Mouse (Mus musculus): Measurements from ENCODE around the gene Golga5. TPM values are rescaled to one million over a fixed set of nuclear protein-coding genes. Genes with fewer than 3 reads are reported as not detected.
A peak's percentile ranks its signal among the peaks of the same experiment; 100 is the strongest.
"Not testable (repeated sequence)": the region's sequence is repeated elsewhere in the genome, so short reads cannot be mapped to it uniquely, and the experiment has no call there.

The Golga5 gene
- polyA plus RNA-seq, 3 experiments from 2014 or later, result 24.8 to 26.8 (median 25.1) TPM

GRCm38 (mm10) chr12:102450437-102450836, 18.5 kb upstream of the Golga5 start:
- no peak for ATAC-seq

GRCm38 (mm10) chr12:102451126-102451851, 17.6 kb upstream of the Golga5 start:
- ATAC-seq, result peak; percentile 65

- ATAC-seq, result no peak
Observed at GRCm38 (mm10) chr12:102453581-102453980, 15.4 kb upstream of the Golga5 start.

- peak; percentile 80 for ATAC-seq
Observed at GRCm38 (mm10) chr12:102456467-102457193, 12.3 kb upstream of the Golga5 start.

- ATAC-seq, result no peak
Observed at GRCm38 (mm10) chr12:102460014-102460413, 8.9 kb upstream of the Golga5 start.

GRCm38 (mm10) chr12:102461177-102461576, 7.8 kb upstream of the Golga5 start:
- ATAC-seq, result peak; percentile 45

GRCm38 (mm10) chr12:102464650-102465049, 4.3 kb upstream of the Golga5 start:
- ATAC-seq, result no peak

GRCm38 (mm10) chr12:102468136-102468535, 799 bp upstream of the Golga5 start:
- no peak for ATAC-seq

- ATAC-seq, result no peak
Observed at GRCm38 (mm10) chr12:102474411-102474810, 5.5 kb downstream of the Golga5 start.

GRCm38 (mm10) chr12:102480481-102480880, 11.5 kb downstream of the Golga5 start:
- ATAC-seq, result no peak

- no peak for ATAC-seq
Observed at GRCm38 (mm10) chr12:102484946-102485345, 16.0 kb downstream of the Golga5 start.

GRCm38 (mm10) chr12:102491911-102492310, 23.0 kb downstream of the Golga5 start:
- no peak for ATAC-seq

- not testable (repeated sequence) for ATAC-seq
Observed at GRCm38 (mm10) chr12:102495754-102496153, 26.8 kb downstream of the Golga5 start.

- no peak for ATAC-seq
Observed at GRCm38 (mm10) chr12:102497905-102498304, 29.0 kb downstream of the Golga5 start.

- ATAC-seq, result no peak
Observed at GRCm38 (mm10) chr12:102498726-102499125, 29.8 kb downstream of the Golga5 start.

GRCm38 (mm10) chr12:102499210-102499609, 30.3 kb downstream of the Golga5 start:
- ATAC-seq, result no peak

- ATAC-seq, result no peak
Observed at GRCm38 (mm10) chr12:102499723-102500122, 30.8 kb downstream of the Golga5 start.

GRCm38 (mm10) chr12:102501038-102501437, 32.1 kb downstream of the Golga5 start:
- no peak for ATAC-seq

- no peak for ATAC-seq
Observed at GRCm38 (mm10) chr12:102501848-102502595, 33.1 kb downstream of the Golga5 start.

GRCm38 (mm10) chr12:102505131-102505713, 36.3 kb downstream of the Golga5 start:
- no peak for ATAC-seq

GRCm38 (mm10) chr12:102505949-102506348, 37.0 kb downstream of the Golga5 start:
- ATAC-seq, result no peak

GRCm38 (mm10) chr12:102511363-102511762, 42.4 kb downstream of the Golga5 start:
- ATAC-seq, result no peak

- ATAC-seq, result no peak
Observed at GRCm38 (mm10) chr12:102514151-102514550, 45.2 kb downstream of the Golga5 start.

All from inflammation-experienced regulatory T-cells, adult 6 months (primary cell).